Mouse (Mus musculus): ENCODE data around the gene Gm17387.

GRCm38 (mm10) chr7:141006914-141007313 is 22.0 kb upstream of the Gm17387 start:
- TF ChIP-seq TAL1 (IDR thresholded peaks at IDR 0.05; ENCODE audit: low read length) (no peak), GATA1 (IDR thresholded peaks at IDR 0.05; ENCODE audit: low read length) (no peak)

Measured in erythroblast, embryonic 14.5 days (primary cell).